Mouse (Mus musculus) CH12.LX (cell line): ENCODE data around the gene Phactr1. TPM values are rescaled to one million over a fixed set of nuclear protein-coding genes. Genes with fewer than 3 reads are reported as not detected.

Source experiments
- DNase-seq: peaks from one replicate; pipeline ENCODE4 v3.0.0-alpha.2; 2013; ENCODE audit errors: extremely low read depth
- H3K27ac ChIP-seq: 2 replicates; pipeline ENCODE4 v1.5.1; 2012; ENCODE audit warnings: low read depth, mild to moderate bottlenecking, control low read depth, moderate library complexity; ENCODE audit not compliant: insufficient read depth
- H3K27me3 ChIP-seq: replicated peaks from 2 replicates; pipeline ENCODE3; 2012; ENCODE audit warnings: inconsistent platforms
- H3K36me3 ChIP-seq, 2 experiments: replicated peaks in 1 of 2; 2 replicates each; pipeline versions ENCODE3 to v1.6.1; 2012; ENCODE audit warnings: inconsistent platforms in 1 of 2, low read length in 1 of 2, mild to moderate bottlenecking in 1 of 2, mixed read lengths in 1 of 2, moderate library complexity in 1 of 2; ENCODE audit not compliant: control insufficient read depth in 1 of 2, insufficient read depth in 1 of 2
- H3K4me1 ChIP-seq, 2 experiments: 2 replicates each; pipeline ENCODE4 v1.6.1; 2012; ENCODE audit warnings: inconsistent platforms in 1 of 2, moderate library complexity in 1 of 2; ENCODE audit not compliant: insufficient read depth in 2 of 2, control insufficient read depth in 1 of 2
- H3K4me2 ChIP-seq: 2 replicates; pipeline ENCODE4 v1.6.1; 2012; ENCODE audit warnings: low read depth, mild to moderate bottlenecking, control low read depth; ENCODE audit not compliant: poor library complexity, insufficient read depth, severe bottlenecking
- H3K4me3 ChIP-seq, 3 experiments: fragments of 150-350 bp in 1 of 3; sonication (generic) in 1 of 3; replicated peaks in 1 of 3; 2 replicates each; pipeline versions ENCODE3 to v1.5.1; 2011 to 2012; ENCODE audit warnings: low read depth in 2 of 3, low read length in 2 of 3, mild to moderate bottlenecking in 2 of 3, moderate library complexity in 2 of 3, control low read depth in 1 of 3, improper control_type of control experiment in 1 of 3, inconsistent platforms in 1 of 3, mixed read lengths in 1 of 3; ENCODE audit not compliant: poor library complexity in 1 of 3
- H3K79me2 ChIP-seq: replicated peaks from 2 replicates; pipeline ENCODE4 v1.6.1; 2012; ENCODE audit warnings: mild to moderate bottlenecking, moderate library complexity; ENCODE audit not compliant: control insufficient read depth, poor library complexity, insufficient read depth, severe bottlenecking; ENCODE audit errors: extremely low read depth
- H3K9ac ChIP-seq: 2 replicates; pipeline ENCODE4 v1.6.1; 2012; ENCODE audit warnings: low read depth, mild to moderate bottlenecking, control low read depth, moderate library complexity; ENCODE audit not compliant: insufficient read depth
- H3K9me3 ChIP-seq: replicated peaks from 2 replicates; pipeline ENCODE3; 2012; ENCODE audit warnings: low read length, inconsistent platforms, mixed read lengths
- CHD2 ChIP-seq: IDR thresholded peaks from 2 replicates; pipeline ENCODE4 v1.6.1; 2011; ENCODE audit warnings: low read length, improper control_type of control experiment
- CTCF ChIP-seq, 2 experiments: IDR thresholded peaks in 1 of 2; conservative IDR thresholded peaks in 1 of 2; 2 replicates each; pipeline ENCODE4 v1.5.1; 2011 to 2012; ENCODE audit warnings: low read depth in 2 of 2, low read length in 2 of 2, improper control_type of control experiment in 1 of 2, inconsistent platforms in 1 of 2, mild to moderate bottlenecking in 1 of 2, moderate library complexity in 1 of 2
- E2F4 ChIP-seq: IDR thresholded peaks from 2 replicates; pipeline ENCODE4 v1.6.1; 2011; ENCODE audit warnings: low read depth, low read length, improper control_type of control experiment; ENCODE audit not compliant: insufficient replicate concordance
- ELF1 ChIP-seq: IDR thresholded peaks from 2 replicates; pipeline ENCODE4 v1.6.1; 2014; ENCODE audit warnings: low read depth, mild to moderate bottlenecking, inconsistent platforms, low read length, improper control_type of control experiment
- ETS1 ChIP-seq: conservative IDR thresholded peaks from 2 replicates; pipeline ENCODE4 v1.6.1; 2012; ENCODE audit warnings: low read depth, mild to moderate bottlenecking, inconsistent platforms, low read length, improper control_type of control experiment, moderate library complexity
- GABPA ChIP-seq: IDR thresholded peaks from 2 replicates; pipeline ENCODE4 v1.6.1; 2012; ENCODE audit warnings: low read depth, low read length, improper control_type of control experiment, inconsistent platforms; ENCODE audit not compliant: insufficient replicate concordance
- IRF4 ChIP-seq: IDR thresholded peaks from 2 replicates; pipeline ENCODE4 v1.6.1; 2014; ENCODE audit warnings: low read depth, mild to moderate bottlenecking, inconsistent platforms, low read length, improper control_type of control experiment
- JUN ChIP-seq: IDR thresholded peaks from 2 replicates; pipeline ENCODE4 v1.6.1; 2011; ENCODE audit warnings: low read depth, mild to moderate bottlenecking, low read length, improper control_type of control experiment, moderate library complexity; ENCODE audit not compliant: insufficient read depth
- JUND ChIP-seq: conservative IDR thresholded peaks from 2 replicates; pipeline ENCODE4 v1.6.1; 2011; ENCODE audit warnings: low read depth, low read length, improper control_type of control experiment
- KAT2A ChIP-seq: IDR thresholded peaks from 2 replicates; pipeline ENCODE4 v1.6.1; 2012; ENCODE audit warnings: low read length, improper control_type of control experiment, inconsistent platforms; ENCODE audit not compliant: insufficient replicate concordance
- MAFK ChIP-seq: IDR thresholded peaks from 2 replicates; pipeline ENCODE4 v1.6.1; 2011; ENCODE audit warnings: low read length, improper control_type of control experiment; ENCODE audit not compliant: insufficient replicate concordance
- MAX ChIP-seq: IDR thresholded peaks from 2 replicates; pipeline ENCODE4 v1.6.1; 2011; ENCODE audit warnings: low read length, improper control_type of control experiment
- MEF2A ChIP-seq: IDR thresholded peaks from 2 replicates; pipeline ENCODE4 v1.6.1; 2014; ENCODE audit warnings: low read depth, mild to moderate bottlenecking, inconsistent platforms, low read length, improper control_type of control experiment, borderline replicate concordance
- MXI1 ChIP-seq: IDR thresholded peaks from 2 replicates; pipeline ENCODE4 v1.6.1; 2011; ENCODE audit warnings: mild to moderate bottlenecking, low read depth, low read length, improper control_type of control experiment
- MYC ChIP-seq: IDR thresholded peaks from 2 replicates; pipeline ENCODE4 v1.6.1; 2011; ENCODE audit warnings: low read depth, mild to moderate bottlenecking, improper control_type of control experiment, low read length
- NELFE ChIP-seq: IDR thresholded peaks from 2 replicates; pipeline ENCODE4 v1.6.1; 2011; ENCODE audit warnings: low read depth, low read length, improper control_type of control experiment
- NRF1 ChIP-seq: IDR thresholded peaks from 2 replicates; pipeline ENCODE4 v1.6.1; 2014; ENCODE audit warnings: low read depth, mild to moderate bottlenecking, inconsistent platforms, low read length, improper control_type of control experiment, moderate library complexity
- POLR2AphosphoS2 ChIP-seq: IDR thresholded peaks from 2 replicates; pipeline ENCODE4 v1.6.1; 2011; ENCODE audit warnings: low read depth, low read length, improper control_type of control experiment
- RCOR1 ChIP-seq: conservative IDR thresholded peaks from 2 replicates; pipeline ENCODE4 v1.6.1; 2012; ENCODE audit warnings: low read depth, mild to moderate bottlenecking, inconsistent platforms, low read length, improper control_type of control experiment
- SIN3A ChIP-seq: IDR thresholded peaks from 2 replicates; pipeline ENCODE4 v1.6.1; 2012; ENCODE audit warnings: low read length, improper control_type of control experiment, inconsistent platforms
- SMC3 ChIP-seq: IDR thresholded peaks from 2 replicates; pipeline ENCODE4 v1.6.1; 2011; ENCODE audit warnings: low read depth, low read length, improper control_type of control experiment
- TBP ChIP-seq: conservative IDR thresholded peaks from 2 replicates; pipeline ENCODE4 v1.6.1; 2011; ENCODE audit warnings: low read depth, low read length, improper control_type of control experiment
- TCF12 ChIP-seq: IDR thresholded peaks from 2 replicates; pipeline ENCODE4 v1.6.1; 2014; ENCODE audit warnings: low read depth, mild to moderate bottlenecking, inconsistent platforms, low read length, improper control_type of control experiment
- UBTF ChIP-seq: IDR thresholded peaks from 2 replicates; pipeline ENCODE4 v1.6.1; 2012; ENCODE audit warnings: low read depth, mild to moderate bottlenecking, inconsistent platforms, low read length, improper control_type of control experiment, moderate library complexity
- USF1 ChIP-seq: IDR thresholded peaks from 2 replicates; pipeline ENCODE4 v1.6.1; 2014; ENCODE audit warnings: low read depth, mild to moderate bottlenecking, inconsistent platforms, low read length, improper control_type of control experiment
- ZMIZ1 ChIP-seq: IDR thresholded peaks from 2 replicates; pipeline ENCODE4 v1.6.1; 2012; ENCODE audit warnings: low read depth, mild to moderate bottlenecking, inconsistent platforms, low read length, improper control_type of control experiment
- dilution Hi-C: fragments of 300-500 bp; cut with MboI; formaldehyde crosslinking; loops from 2 replicates; pipeline ENCODE4 v1.14.3; 2020; ENCODE audit warnings: low sequenced_read_pairs; ENCODE audit not compliant: extremely low pct_unique_long_range_greater_than_20kb, extremely low pct_ligation_motif_present
- in situ Hi-C: fragments of 300-500 bp; cut with MboI; formaldehyde crosslinking; loops from 3 replicates; pipeline ENCODE4 v1.14.3; 2019; ENCODE audit warnings: low sequenced_read_pairs, low pct_ligation_motif_present, low pct_unique_long_range_greater_than_20kb, mixed read lengths
- polyA plus RNA-seq: library from polyadenylated mRNA; unstranded; fragments of >175 nt; gene quantifications from 2 replicates; pipeline ENCODE4 v1.2.1, GENCODE M21; 2012; ENCODE audit warnings: low read depth; ENCODE audit not compliant: insufficient read length
- total RNA-seq, 2 experiments: library from RNA; depleted of rRNA; stranded (reverse); fragments of 300-350 nt in 1 of 2; fragments of >200 nt in 1 of 2; gene quantifications; 2 replicates each; pipeline ENCODE4 v1.2.3; 2012 to 2014

Phactr1 gene
- total and polyA plus RNA-seq, 3 experiments = 2.0 to 6.1 (median 3.1) TPM

DNA sequence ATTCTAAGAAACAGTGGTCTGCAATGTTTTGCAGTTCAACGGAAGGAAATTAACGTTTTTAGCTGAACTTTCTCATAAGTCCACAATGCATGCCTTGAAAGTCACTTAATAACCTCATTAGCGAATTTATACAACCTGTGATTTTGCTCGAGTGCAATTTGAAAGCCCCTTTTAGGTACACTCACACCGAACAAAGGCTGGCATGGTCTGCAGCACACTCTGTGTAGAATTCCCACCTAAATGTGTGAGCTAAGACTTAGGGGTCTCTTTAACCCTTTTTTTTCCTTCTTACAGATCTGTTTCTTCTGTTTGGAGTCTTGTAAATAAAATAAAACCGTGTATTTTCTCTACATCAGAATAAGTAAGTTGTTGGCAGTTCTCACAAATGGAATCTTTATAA, 335.3 kb downstream of the Phactr1 start:
- in situ Hi-C loops = no loop called here
- Histone ChIP-seq H3K79me2 (no peaks in the 10 kb centered on the region), H3K4me2 (no peak overlapping the region), H3K4me3 (no peak overlapping the region), H3K4me1 (peaks cover 0 to 7% of the 10 kb centered on the region in 2 experiments; a peak in 2 of 4 replicates), H3K9me3 (no peaks in the 10 kb centered on the region), H3K27ac (no peak overlapping the region), H3K36me3 (no peaks in the 10 kb centered on the region), H3K27me3 (no peaks in the 10 kb centered on the region), H3K9ac (no peak overlapping the region)
- no peak for DNase-seq
- TF ChIP-seq CHD2 (no peak), JUND (no peak), E2F4 (no peak), SMC3 (no peak), MEF2A (no peak), UBTF (no peak), MAX (no peak), POLR2AphosphoS2 (no peak), SIN3A (no peak), JUN (no peak), NELFE (no peak)
- TF ChIP-seq, all 38 proteins: peak for 0
- dilution Hi-C loops = no loop called here

DNA sequence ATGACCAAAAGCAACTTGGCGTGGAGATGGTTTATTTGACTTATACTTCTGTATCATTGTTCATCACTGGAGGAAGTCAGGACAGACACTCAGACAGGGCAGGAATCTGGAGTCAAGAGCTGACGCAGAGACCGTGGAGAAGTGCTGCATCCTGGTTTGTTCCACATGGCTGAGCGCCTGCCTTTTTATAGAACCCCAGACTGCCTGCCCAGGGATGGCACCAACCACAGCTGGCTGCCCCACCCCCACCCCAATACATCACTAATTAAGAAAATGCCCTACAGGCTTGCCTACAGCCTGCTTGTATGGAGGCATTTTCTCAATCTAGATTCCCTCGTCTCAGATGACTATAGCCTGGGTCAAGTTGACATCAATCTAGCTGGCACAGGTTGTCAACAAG, 338.4 kb downstream of the Phactr1 start:
- no peak for DNase-seq
- dilution Hi-C loops = no loop called here
- TF ChIP-seq ZMIZ1 = no peak
- TF ChIP-seq GABPA = no peak
- no peak for TF ChIP-seq RCOR1
- no peak for TF ChIP-seq TCF12
- TF ChIP-seq USF1 = no peak
- TF ChIP-seq MXI1 = no peak
- TF ChIP-seq KAT2A = no peak
- TF ChIP-seq TBP = no peak
- no peak for TF ChIP-seq SIN3A
- TF ChIP-seq JUND = no peak
- TF ChIP-seq MYC = no peak
- no peak for TF ChIP-seq CTCF (conservative IDR thresholded peaks at IDR 0.05 in 1 of 2, IDR thresholded peaks at IDR 0.05 in 1 of 2; ENCODE audit: low read depth in 2 of 2, low read length in 2 of 2)
- TF ChIP-seq IRF4 = no peak
- TF ChIP-seq ETS1 = no peak
- TF ChIP-seq ELF1 = no peak
- TF ChIP-seq E2F4 = no peak
- TF ChIP-seq NRF1 = no peak
- TF ChIP-seq MAFK = no peak

More for the DNA sequence above, 338.4 kb downstream of the Phactr1 start:
- Histone ChIP-seq H3K27me3 (no peaks in the 10 kb centered on the region), H3K9me3 (no peaks in the 10 kb centered on the region), H3K4me2 (no peak overlapping the region), H3K79me2 (no peaks in the 10 kb centered on the region), H3K9ac (no peak overlapping the region), H3K4me1 (peaks cover 0 to 7% of the 10 kb centered on the region in 2 experiments; a peak in 2 of 4 replicates), H3K4me3 (no peak overlapping the region), H3K27ac (no peak overlapping the region), H3K36me3 (no peaks in the 10 kb centered on the region)
- in situ Hi-C loops = no loop called here
